Mouse (Mus musculus): Measurements from ENCODE around the gene Anks1b.

- TF ChIP-seq EP300 (IDR thresholded peaks at IDR 0.05) (no peak), CTCF (IDR thresholded peaks at IDR 0.05) (no peak)
Measured at GRCm38 (mm10) chr10:91001421-91001820, 1128.1 kb downstream of the Anks1b start.

Measured in lung, postnatal 0 days (tissue).